Mouse (Mus musculus): ENCODE measurements around the gene Rad21l. TPM values are rescaled to one million over a fixed set of nuclear protein-coding genes. Genes with fewer than 3 reads are reported as not detected.
A peak's percentile ranks its signal among the peaks of the same experiment; 100 is the strongest.
"Not testable (repeated sequence)": the region's sequence is repeated elsewhere in the genome, so short reads cannot be mapped to it uniquely, and the experiment has no call there.

Gene Rad21l
- polyA plus RNA-seq, 1 experiment from 2014 or later: 0.21 TPM

- no peaks in the 10 kb centered on the region for H3K27me3 ChIP-seq
- H3K36me3 ChIP-seq: no peaks in the 10 kb centered on the region; the same call in 1 of the 2 replicates
- no peak for ATAC-seq (ENCODE audit: low FRiP score, low read depth)
- no peak overlapping the region for H3K27ac ChIP-seq (replicated peaks)
- H3K4me1 ChIP-seq (replicated peaks): peaks cover 5% of the 10 kb centered on the region
- H3K4me2 ChIP-seq: no peak overlapping the region
- no peaks in the 10 kb centered on the region for H3K9me3 ChIP-seq
- no peak overlapping the region for H3K4me3 ChIP-seq
- 85% methylated on average over 3 of the region's 3 CpGs for WGBS
- no peak overlapping the region for H3K9ac ChIP-seq
These were observed 44.6 kb downstream of the Rad21l start for GRCm38 (mm10) chr2:151623776-151624175.

DNA sequence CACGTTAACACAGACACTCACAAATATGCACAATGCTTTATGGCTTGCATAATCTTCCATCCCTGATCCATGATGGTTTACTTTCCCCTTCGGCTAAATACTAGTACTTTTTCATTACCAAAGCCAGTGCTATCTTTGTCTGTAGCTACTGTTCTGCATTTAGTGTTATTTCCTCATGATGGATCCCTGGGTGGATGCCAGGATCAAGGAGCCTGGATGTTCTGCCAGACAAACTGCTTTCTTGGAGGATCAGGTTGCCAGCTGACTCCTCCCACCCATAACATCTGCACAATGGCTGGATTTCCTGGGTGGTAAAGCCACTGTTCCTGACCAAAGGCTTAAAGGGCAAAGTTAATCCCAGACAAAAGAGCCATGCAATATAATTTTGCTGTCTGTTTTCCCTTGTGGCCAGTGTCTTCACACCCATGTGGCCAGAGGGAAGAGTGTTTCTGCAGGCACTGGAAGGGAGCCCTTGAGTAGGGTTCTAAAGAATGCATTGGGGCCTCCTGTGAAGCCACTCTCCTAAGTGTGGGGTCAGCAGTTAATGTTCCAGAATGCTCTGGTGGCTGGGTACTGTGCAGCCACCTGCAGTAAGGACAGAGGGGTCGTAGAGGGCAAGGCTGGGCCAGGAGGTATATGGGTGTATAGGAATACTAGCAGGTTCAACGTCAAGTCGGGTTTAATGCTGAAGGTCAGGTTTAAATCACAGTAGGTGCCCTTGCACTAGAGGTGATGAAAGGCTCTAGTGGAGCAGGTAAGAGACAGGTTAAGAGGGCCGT, 51.6 kb downstream of the Rad21l start:
- Histone ChIP-seq H3K4me2 (no peak overlapping the region), H3K4me3 (no peak overlapping the region), H3K27me3 (no peaks in the 10 kb centered on the region), H3K36me3 (no peaks in the 10 kb centered on the region), H3K9me3 (no peaks in the 10 kb centered on the region), H3K9ac (no peak overlapping the region), H3K4me1 (replicated peaks) (no peaks in the 10 kb centered on the region), H3K27ac (replicated peaks) (no peak overlapping the region)
- no peak for ATAC-seq (ENCODE audit: low FRiP score, low read depth)
- 76% methylated on average over 6 of the region's 6 CpGs for WGBS

DNA sequence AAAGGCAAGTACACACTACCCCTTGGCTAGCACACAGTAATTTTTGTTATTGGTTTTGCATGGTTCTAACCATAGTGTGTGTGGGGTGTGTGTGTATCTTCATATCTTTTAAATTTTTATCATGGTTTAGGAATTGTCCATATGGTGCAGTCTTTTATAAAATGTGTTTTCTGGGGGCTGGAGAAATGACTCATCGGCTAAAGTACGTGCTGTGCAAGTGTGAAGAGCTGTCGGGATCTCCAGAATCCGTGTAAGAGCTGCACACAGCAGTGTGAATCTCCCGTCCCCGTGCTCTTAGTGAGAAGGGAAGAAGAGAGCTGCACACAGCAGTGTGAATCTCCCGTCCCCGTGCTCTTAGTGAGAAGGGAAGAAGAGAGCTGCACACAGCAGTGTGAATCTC, 52.6 kb downstream of the Rad21l start:
- not testable (repeated sequence) for H3K4me2 ChIP-seq; H3K9me3 ChIP-seq; H3K4me3 ChIP-seq; H3K27me3 ChIP-seq; H3K36me3 ChIP-seq; ATAC-seq (ENCODE audit: low FRiP score, low read depth); H3K27ac ChIP-seq (replicated peaks); H3K9ac ChIP-seq; H3K4me1 ChIP-seq (replicated peaks)
- WGBS: 87% methylated on average over 8 of the region's 8 CpGs

GRCm38 (mm10) chr2:151609974-151610373, 58.4 kb downstream of the Rad21l start:
- 19% methylated on average over 3 of the region's 3 CpGs for WGBS
- no peak; the same call in 1 of the 2 replicates for ATAC-seq (ENCODE audit: low FRiP score, low read depth)
- no peak overlapping the region for H3K9ac ChIP-seq

GRCm38 (mm10) chr2:151608435-151608834, 59.9 kb downstream of the Rad21l start:
- H3K9ac ChIP-seq: no peak overlapping the region
- 56% methylated on average over 1 of the region's 1 CpGs for WGBS
- H3K27ac ChIP-seq (replicated peaks): 0 out of 2 replicates have a peak overlapping the region, but pooled peaks have one; percentile 0
- H3K36me3 ChIP-seq: no peaks in the 10 kb centered on the region
- no peaks in the 10 kb centered on the region for H3K9me3 ChIP-seq
- H3K4me2 ChIP-seq: no peak overlapping the region
- no peaks in the 10 kb centered on the region for H3K27me3 ChIP-seq
- H3K4me1 ChIP-seq (replicated peaks): peaks cover 35% of the 10 kb centered on the region
- no peak overlapping the region for H3K4me3 ChIP-seq
- ATAC-seq (ENCODE audit: low FRiP score, low read depth): no peak

More at GRCm38 (mm10) chr2:151609974-151610373, 58.4 kb downstream of the Rad21l start:
- H3K4me2 ChIP-seq: no peak overlapping the region
- H3K4me1 ChIP-seq (replicated peaks): peaks cover 19% of the 10 kb centered on the region
- no peaks in the 10 kb centered on the region for H3K27me3 ChIP-seq
- no peak overlapping the region for H3K4me3 ChIP-seq
- no peaks in the 10 kb centered on the region for H3K36me3 ChIP-seq
- H3K27ac ChIP-seq (replicated peaks): no peak overlapping the region
- H3K9me3 ChIP-seq: no peaks in the 10 kb centered on the region

GRCm38 (mm10) chr2:151605437-151605987, 62.8 kb downstream of the Rad21l start:
- H3K9me3 ChIP-seq: no peaks in the 10 kb centered on the region
- ATAC-seq (ENCODE audit: low FRiP score, low read depth): peak; percentile 71
- H3K27ac ChIP-seq (replicated peaks): peak overlapping the region; percentile 74
- H3K36me3 ChIP-seq: no peaks in the 10 kb centered on the region; the same call in 1 of the 2 replicates
- 40% methylated on average over 11 of the region's 11 CpGs for WGBS
- H3K9ac ChIP-seq: no peak overlapping the region
- peaks cover 54% of the 10 kb centered on the region for H3K4me1 ChIP-seq (replicated peaks)
- H3K4me2 ChIP-seq: peak overlapping the region; percentile 18
- no peaks in the 10 kb centered on the region for H3K27me3 ChIP-seq
- H3K4me3 ChIP-seq: no peak overlapping the region

GRCm38 (mm10) chr2:151603630-151604029, 64.7 kb downstream of the Rad21l start:
- H3K9ac ChIP-seq: no peak overlapping the region
- H3K27ac ChIP-seq (replicated peaks): peak overlapping the region; percentile 74
- no peaks in the 10 kb centered on the region for H3K27me3 ChIP-seq
- H3K36me3 ChIP-seq: no peaks in the 10 kb centered on the region; the same call in 1 of the 2 replicates
- no peak overlapping the region for H3K4me2 ChIP-seq
- no peaks in the 10 kb centered on the region for H3K9me3 ChIP-seq
- H3K4me1 ChIP-seq (replicated peaks): peaks cover 50% of the 10 kb centered on the region
- ATAC-seq (ENCODE audit: low FRiP score, low read depth): peak; percentile 80
- 15% methylated on average over 4 of the region's 4 CpGs for WGBS
- no peak overlapping the region for H3K4me3 ChIP-seq

DNA sequence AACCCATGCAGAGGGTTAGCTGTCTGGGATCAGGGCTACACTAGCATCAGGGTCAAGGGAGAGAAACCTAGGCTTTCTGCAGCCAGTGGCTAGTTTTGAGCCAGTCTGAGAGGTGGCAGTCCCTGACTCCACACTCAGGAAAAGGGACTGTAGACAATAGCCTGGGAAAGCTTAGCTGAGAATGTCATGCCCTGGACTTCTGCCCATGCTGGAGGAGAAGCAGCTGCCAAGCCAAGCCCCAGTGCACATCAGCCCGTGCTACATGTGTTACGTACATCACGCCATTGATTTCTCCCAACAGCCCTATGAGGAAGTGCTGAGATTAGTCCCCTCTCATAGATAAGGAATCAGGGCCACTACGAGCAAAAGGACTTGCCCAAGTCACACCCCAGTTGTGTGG, 66.2 kb downstream of the Rad21l start:
- WGBS: 55% methylated on average over 4 of the region's 4 CpGs
- H3K9me3 ChIP-seq: no peaks in the 10 kb centered on the region
- H3K36me3 ChIP-seq: no peaks in the 10 kb centered on the region; the same call in 1 of the 2 replicates
- ATAC-seq (ENCODE audit: low FRiP score, low read depth): no peak
- 0 out of 2 replicates have a peak overlapping the region, but pooled peaks have one; percentile 14 for H3K27ac ChIP-seq (replicated peaks)
- no peak overlapping the region for H3K4me2 ChIP-seq
- no peaks in the 10 kb centered on the region for H3K27me3 ChIP-seq
- H3K4me3 ChIP-seq: no peak overlapping the region
- peaks cover 47% of the 10 kb centered on the region for H3K4me1 ChIP-seq (replicated peaks)
- H3K9ac ChIP-seq: no peak overlapping the region

- Histone ChIP-seq H3K36me3 (peaks cover 23% of the 10 kb centered on the region; the same call in 1 of the 2 replicates), H3K9ac (no peak overlapping the region), H3K4me2 (no peak overlapping the region), H3K4me3 (no peak overlapping the region), H3K4me1 (replicated peaks) (peaks cover 16% of the 10 kb centered on the region), H3K9me3 (no peaks in the 10 kb centered on the region), H3K27me3 (no peaks in the 10 kb centered on the region), H3K27ac (replicated peaks) (no peak overlapping the region)
- ATAC-seq (ENCODE audit: low FRiP score, low read depth): no peak
- WGBS: 81% methylated on average over 2 of the region's 2 CpGs
These were observed 70.3 kb downstream of the Rad21l start for GRCm38 (mm10) chr2:151598068-151598467.

Other genes starting within 250 kb of the Rad21l start
- gene 4921509C19Rik, start 192.4 kb downstream of the Rad21l start, polyA plus RNA-seq (2015; fragmentation: Nextera tagmentation; extraction: Ambion mirVana): not detected in 2 replicates
- 280 and 283 TPM in 2 replicates for gene Nsfl1c, start 174.4 kb downstream of the Rad21l start, polyA plus RNA-seq (2015; fragmentation: Nextera tagmentation; extraction: Ambion mirVana)
- gene Fkbp1a, start 126.0 kb downstream of the Rad21l start, polyA plus RNA-seq (2015; fragmentation: Nextera tagmentation; extraction: Ambion mirVana): 622 and 646 TPM in 2 replicates
- 0.71 and 0.73 TPM in 2 replicates for gene Sdcbp2, start 95.9 kb downstream of the Rad21l start, polyA plus RNA-seq (2015; fragmentation: Nextera tagmentation; extraction: Ambion mirVana)
- gene Snph, start 35.9 kb downstream of the Rad21l start, polyA plus RNA-seq (2015; fragmentation: Nextera tagmentation; extraction: Ambion mirVana): 24.1 and 27.7 TPM in 2 replicates
- gene Tmem74b, start 33.5 kb upstream of the Rad21l start, polyA plus RNA-seq (2015; fragmentation: Nextera tagmentation; extraction: Ambion mirVana): 30.7 and 30.9 TPM in 2 replicates
- gene Psmf1, start 75.7 kb upstream of the Rad21l start, polyA plus RNA-seq (2015; fragmentation: Nextera tagmentation; extraction: Ambion mirVana): 57.7 and 61.1 TPM in 2 replicates
- gene Rspo4, start 174.4 kb upstream of the Rad21l start, polyA plus RNA-seq (2015; fragmentation: Nextera tagmentation; extraction: Ambion mirVana): 0.28 and 0.49 TPM in 2 replicates
- 0.26 and 0.34 TPM in 2 replicates for gene Angpt4, start 242.7 kb upstream of the Rad21l start, polyA plus RNA-seq (2015; fragmentation: Nextera tagmentation; extraction: Ambion mirVana)